Mouse (Mus musculus): ENCODE data around the gene Zfp658.

The Zfp658 gene

DNA sequence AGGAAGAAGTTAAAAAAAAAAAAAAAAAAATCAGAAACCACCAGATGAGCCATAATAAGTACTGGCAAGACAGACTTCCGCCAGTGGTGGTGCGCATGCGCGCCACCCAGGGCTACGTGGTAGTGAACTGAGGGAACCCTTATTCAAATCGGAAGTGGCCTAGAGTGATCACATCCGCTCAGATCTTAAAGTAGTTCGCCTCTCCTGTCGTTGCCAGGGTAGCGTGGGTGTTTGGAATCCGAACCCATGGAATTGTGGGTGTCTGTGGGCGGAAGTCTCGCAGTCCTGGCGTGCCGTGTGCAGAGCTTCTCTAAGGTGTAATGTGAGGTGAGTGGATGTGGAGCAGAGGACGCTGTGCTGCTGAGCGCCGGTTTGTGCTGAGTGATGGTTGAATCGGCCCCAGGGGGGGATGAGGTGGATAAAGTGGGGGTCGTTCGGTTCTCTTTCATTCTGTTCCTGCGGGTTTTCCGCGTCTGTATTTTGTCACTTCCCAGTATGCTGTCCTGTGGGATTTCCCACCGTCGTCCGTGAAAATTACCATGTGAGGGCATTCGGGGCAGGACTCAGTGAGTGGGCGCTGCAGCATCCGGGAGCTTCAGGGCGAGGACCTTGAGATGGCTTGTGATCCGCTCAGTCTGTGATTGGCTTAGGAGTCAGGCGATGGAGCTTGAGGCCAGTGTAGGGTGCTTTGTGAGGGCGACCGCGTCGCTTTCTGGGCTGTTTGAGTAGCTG is 17.6 kb downstream of the Zfp658 start, which contains the start of gene Zfp719:
Zfp719 (plus strand) TSS at position 171 of the 732 bp plus-strand sequence.
- DNase-seq (ENCODE audit: low read depth in 2 of 2, low spot score in 2 of 2) = peak; percentile 89

GRCm38 (mm10) chr7:43580526-43580925 is 18.5 kb downstream of the Zfp658 start:
- DNase-seq (ENCODE audit: low read depth in 2 of 2, low spot score in 2 of 2) = no peak

- no peak for DNase-seq (ENCODE audit: low read depth in 2 of 2, low spot score in 2 of 2)
Observed at GRCm38 (mm10) chr7:43584790-43585189, 22.7 kb downstream of the Zfp658 start.

DNA sequence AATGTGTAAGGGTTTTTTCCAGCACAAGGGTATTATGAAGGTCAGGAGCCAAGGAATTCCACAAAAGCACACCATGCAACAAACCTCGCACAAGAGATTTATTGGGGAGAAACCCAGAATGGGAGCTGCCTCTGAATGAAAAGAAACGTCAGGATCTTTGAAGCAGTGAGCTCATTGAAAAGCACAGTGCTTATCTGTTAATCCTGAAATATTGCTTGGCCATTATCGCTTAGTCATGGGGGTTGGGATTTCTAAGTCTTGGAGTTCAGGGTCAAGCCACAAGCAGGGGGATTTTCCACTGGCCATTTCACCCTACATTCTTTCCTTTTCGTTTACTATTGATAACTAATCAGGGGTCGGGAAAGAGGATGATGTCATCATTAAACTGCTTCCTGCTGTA is 39.8 kb downstream of the Zfp658 start:
- DNase-seq (ENCODE audit: low read depth in 2 of 2, low spot score in 2 of 2) = no peak

DNA sequence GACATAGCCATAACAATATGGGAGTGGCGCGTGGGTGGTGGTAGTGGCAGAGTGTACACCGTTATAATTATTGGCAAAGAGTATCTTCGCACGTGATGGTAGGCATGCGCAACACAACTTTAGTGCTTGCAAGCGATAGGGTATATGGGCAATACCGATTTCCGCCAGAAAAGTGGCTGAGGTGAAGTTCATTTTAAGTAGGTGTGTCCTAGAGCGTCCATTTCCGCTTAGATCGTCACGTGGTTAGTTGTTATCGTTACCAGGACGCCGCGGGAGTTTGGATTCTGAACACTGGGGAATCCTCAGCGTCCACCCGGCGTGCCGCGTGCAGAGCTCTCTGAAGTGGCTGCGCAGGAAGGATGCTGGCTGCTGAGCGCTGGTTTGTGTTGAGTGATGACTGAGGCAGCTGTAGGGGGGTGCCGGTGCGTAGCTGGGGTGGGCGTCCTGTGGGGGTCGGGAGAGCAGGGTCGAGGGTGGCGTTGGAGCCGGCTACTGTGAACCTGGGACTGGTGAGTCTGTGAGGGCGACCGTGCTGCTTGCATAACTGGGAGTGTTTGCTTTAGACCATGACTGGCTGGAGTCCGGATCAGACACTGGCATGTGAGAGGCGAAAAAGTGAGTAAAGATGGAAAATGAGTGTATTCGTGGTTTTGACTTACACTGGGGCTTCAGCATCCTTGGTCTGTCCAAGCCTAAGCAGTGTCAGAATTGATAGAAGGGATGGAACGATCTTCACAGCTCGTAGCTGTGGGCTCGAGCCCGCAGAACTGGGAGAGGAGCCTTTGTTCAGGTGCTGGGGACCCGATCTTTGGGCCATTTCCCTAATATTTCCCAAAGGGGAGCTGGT is 45.1 kb downstream of the Zfp658 start, which contains the start of gene Zfp819:
Zfp819 (plus strand) TSS at position 274 of the 847 bp plus-strand sequence.
- DNase-seq (ENCODE audit: low read depth in 2 of 2, low spot score in 2 of 2) = peak; percentile 25 to 57

DNA sequence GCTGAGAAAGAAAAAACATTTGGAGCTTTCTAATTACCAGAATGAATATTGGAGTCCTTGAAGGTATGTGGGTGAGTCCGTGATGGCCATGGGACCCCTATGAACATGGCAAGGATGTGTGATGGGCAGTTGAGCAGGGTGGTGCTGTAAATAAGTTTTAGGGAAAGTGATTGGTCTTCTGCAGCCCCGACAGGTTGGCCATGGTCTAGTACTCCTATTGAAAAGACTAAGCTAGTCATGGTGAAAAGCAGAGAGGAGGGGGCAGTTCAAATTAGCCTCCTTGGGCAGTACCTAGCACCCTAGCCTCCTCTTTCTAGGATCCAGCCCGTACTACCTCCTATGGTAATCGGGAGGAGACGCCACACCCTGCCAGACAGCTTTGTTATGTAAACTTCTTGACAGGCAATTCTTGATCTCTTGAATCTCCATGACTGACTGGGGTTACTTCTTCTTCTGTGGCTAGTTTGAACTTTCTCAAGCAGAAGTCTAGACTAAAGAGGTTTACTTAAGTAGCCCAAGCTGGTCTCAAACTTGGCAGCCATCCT is 45.8 kb downstream of the Zfp658 start:
- no peak for DNase-seq (ENCODE audit: low read depth in 2 of 2, low spot score in 2 of 2)

DNA sequence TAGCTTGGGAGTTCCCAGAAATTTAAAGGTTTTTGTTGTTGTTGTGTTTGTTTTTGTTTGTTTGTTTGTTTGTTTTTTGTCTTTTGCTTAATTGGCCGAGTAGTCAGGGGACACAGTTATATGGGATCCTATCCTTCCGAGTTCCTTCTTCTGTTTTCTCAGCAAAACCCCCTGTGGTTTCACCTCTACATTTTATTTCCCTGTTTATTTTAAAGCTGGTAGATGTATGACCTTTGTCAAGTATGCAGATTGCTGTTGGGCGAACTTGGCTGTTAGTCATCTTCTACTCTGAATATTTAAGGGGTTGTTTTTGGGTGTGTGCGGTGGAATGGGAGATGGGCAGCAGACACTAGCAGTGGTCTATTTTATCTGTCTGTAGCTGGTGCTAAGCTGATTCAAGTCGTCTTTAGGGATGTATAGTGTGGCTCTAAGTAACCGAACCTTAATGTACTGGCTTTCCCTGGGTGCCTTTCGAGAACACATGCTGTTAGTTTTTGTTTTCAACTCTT is 46.3 kb downstream of the Zfp658 start:
- no peak for DNase-seq (ENCODE audit: low read depth in 2 of 2, low spot score in 2 of 2)

DNA sequence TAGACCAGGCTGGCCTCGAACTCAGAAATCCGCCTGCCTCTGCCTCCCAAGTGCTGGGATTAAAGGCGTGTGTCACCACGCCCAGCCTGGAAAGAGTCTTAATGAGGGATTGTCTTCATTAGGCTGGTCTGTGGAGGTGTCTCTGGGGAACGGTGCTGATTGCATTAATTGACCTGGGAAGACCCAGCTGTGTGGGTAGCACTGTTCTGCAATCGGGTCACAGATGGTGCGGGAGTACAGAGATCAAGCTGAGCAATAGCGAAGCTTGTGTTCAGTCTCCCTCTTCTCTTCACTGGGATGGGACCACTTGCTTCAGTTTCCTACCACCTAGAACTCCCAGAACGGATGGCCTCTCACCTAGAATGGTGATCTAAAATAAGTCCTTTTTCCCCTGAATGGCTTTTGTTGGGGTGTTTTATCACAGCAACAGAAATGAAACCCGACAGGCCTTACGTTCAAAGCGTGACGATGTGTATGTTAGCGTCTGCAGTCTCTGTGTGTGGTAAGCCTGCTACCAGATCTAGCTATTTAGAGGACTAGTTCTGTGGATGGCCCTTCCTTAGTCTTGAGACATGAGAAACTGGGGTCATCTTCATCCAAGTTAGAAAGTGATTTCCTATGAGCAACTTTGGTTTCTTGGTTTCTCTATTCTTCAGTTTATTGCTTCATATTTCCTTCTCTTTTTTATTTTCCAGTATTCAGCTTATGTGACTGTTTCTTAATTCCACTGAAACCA is 51.9 kb downstream of the Zfp658 start:
- DNase-seq (ENCODE audit: low read depth in 2 of 2, low spot score in 2 of 2) = no peak

- no peak for DNase-seq (ENCODE audit: low read depth in 2 of 2, low spot score in 2 of 2)
Observed at GRCm38 (mm10) chr7:43622927-43623326, 60.9 kb downstream of the Zfp658 start.

DNA sequence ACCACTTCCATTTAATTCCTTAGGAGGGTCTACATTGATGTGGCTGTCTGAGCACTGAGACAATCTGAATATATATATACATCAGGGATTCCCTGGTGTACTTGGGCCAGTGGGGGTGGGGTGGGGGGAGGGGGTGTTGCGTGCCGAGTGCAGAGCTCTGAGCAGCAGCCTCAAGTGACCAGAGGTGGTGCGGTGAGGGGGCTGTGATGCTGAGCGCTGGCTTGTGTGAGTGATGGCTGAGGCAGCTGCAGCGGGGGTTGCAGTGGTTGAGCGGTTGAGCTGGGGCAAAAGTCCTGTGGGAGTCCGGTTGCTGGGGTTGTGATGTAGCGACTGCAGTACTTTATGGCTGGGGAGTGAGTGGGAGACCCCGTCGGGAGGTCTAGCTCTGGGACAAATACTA is 61.8 kb downstream of the Zfp658 start:
- DNase-seq (ENCODE audit: low read depth in 2 of 2, low spot score in 2 of 2) = no peak
